Mouse (Mus musculus): ENCODE results near the gene Mapk6. TPM values are rescaled to one million over a fixed set of nuclear protein-coding genes. Genes with fewer than 3 reads are reported as not detected.

Mapk6 gene
- total and polyA plus RNA-seq, 2 experiments from 2014 or later: 109 to 164 TPM

DNA sequence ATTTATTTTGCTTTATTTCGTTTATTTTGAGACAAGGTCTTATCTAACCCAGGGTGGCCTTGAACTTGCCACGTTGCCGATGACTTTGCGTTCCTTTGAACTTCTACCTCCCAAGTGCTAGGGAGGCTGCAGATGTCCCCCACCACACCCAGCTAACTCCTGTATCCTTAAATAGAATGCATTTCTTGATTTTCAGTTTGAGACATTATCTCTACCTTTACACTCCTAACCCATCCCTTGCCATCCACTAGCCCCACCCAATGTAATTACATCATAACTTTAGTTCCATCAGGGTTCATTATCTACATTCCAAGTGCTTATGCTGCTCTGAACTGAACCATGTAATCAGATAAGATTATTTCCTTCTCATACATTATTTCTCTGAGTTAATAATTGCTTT is 54.0 kb downstream of the Mapk6 start:
- TF ChIP-seq CTCF (IDR thresholded peaks at IDR 0.05): no peak
- 86% methylated on average over 4 of the region's 4 CpGs for WGBS
- no peaks in the 10 kb centered on the region for H3K4me1 ChIP-seq (ENCODE audit: insufficient read depth, low read length)
- H3K4me3 ChIP-seq (ENCODE audit: low read depth, low read length): no peak overlapping the region
- no peaks in the 10 kb centered on the region for H3K27me3 ChIP-seq (ENCODE audit: insufficient read depth, low read length)
- H3K9ac ChIP-seq (replicated peaks; ENCODE audit: low read length, poor library complexity, severe bottlenecking): no peak overlapping the region
- no peak for DNase-seq (ENCODE audit: low spot score)
- no peaks in the 10 kb centered on the region for H3K36me3 ChIP-seq (ENCODE audit: insufficient read depth, low read length)
- H3K4me2 ChIP-seq (ENCODE audit: low read depth, low read length, poor library complexity, severe bottlenecking): no peak overlapping the region
- no peak for ATAC-seq (ENCODE audit: low FRiP score)
- no peaks in the 10 kb centered on the region for H3K9me3 ChIP-seq (ENCODE audit: low read length)
- no peak overlapping the region for H3K27ac ChIP-seq (ENCODE audit: low read depth, low read length)

DNA sequence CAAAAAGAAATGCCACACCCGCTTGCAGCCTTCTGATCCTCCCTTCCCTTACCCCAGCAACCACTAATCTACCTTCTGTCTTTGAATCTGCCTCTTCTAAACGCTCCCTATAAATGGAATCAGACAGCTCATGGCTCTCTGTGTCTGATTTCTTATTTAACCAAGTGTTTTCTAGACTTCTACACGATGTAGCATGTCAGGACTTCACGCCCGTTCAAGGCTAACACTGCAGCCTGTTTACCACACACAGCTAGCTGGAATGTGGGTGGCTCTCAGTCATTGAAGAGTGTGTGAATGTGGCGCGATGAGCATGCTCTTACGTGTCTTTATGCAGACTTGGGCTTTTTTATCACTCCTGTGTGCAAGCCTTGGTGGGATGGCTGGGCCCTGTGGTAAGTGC is 56.7 kb downstream of the Mapk6 start:
- ATAC-seq (ENCODE audit: low FRiP score) (no peak), DNase-seq (ENCODE audit: low spot score) (no peak)
- Histone ChIP-seq H3K4me3 (ENCODE audit: low read depth, low read length) (no peak overlapping the region), H3K27me3 (ENCODE audit: insufficient read depth, low read length) (no peaks in the 10 kb centered on the region), H3K4me1 (ENCODE audit: insufficient read depth, low read length) (no peaks in the 10 kb centered on the region), H3K9me3 (ENCODE audit: low read length) (no peaks in the 10 kb centered on the region), H3K4me2 (ENCODE audit: low read depth, low read length, poor library complexity, severe bottlenecking) (no peak overlapping the region), H3K36me3 (ENCODE audit: insufficient read depth, low read length) (no peaks in the 10 kb centered on the region), H3K9ac (replicated peaks; ENCODE audit: low read length, poor library complexity, severe bottlenecking) (no peak overlapping the region), H3K27ac (ENCODE audit: low read depth, low read length) (no peak overlapping the region)
- no peak for TF ChIP-seq CTCF (IDR thresholded peaks at IDR 0.05)
- WGBS: 73% methylated on average over 8 of the region's 8 CpGs

DNA sequence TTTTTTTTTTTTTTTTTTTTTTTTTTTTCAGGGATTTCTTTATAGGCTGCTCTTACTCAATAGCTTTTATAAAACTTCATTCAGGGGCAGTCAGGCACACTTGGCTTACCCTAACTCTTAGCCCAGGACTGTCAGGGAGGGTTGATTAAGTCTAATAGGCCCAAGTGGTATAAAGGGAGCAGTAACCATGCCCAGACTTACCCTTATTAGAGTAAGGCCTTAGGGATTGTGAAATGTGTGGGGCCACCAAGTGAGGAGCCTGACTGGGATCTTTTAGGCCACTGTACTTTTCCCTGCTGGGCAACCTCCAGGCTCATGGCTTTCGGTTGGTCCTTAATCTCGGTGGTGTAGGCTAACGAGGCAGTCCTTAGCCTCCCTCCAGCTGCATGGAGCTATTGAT is 61.2 kb downstream of the Mapk6 start:
- Histone ChIP-seq H3K36me3 (ENCODE audit: insufficient read depth, low read length) (peaks cover 20% of the 10 kb centered on the region), H3K27ac (ENCODE audit: low read depth, low read length) (no peak overlapping the region), H3K4me1 (ENCODE audit: insufficient read depth, low read length) (no peaks in the 10 kb centered on the region), H3K4me3 (ENCODE audit: low read depth, low read length) (no peak overlapping the region), H3K27me3 (ENCODE audit: insufficient read depth, low read length) (no peaks in the 10 kb centered on the region), H3K4me2 (ENCODE audit: low read depth, low read length, poor library complexity, severe bottlenecking) (no peak overlapping the region), H3K9me3 (ENCODE audit: low read length) (no peaks in the 10 kb centered on the region), H3K9ac (replicated peaks; ENCODE audit: low read length, poor library complexity, severe bottlenecking) (no peak overlapping the region)
- TF ChIP-seq CTCF (IDR thresholded peaks at IDR 0.05): no peak
- 54% methylated on average over 3 of the region's 3 CpGs for WGBS
- DNase-seq (ENCODE audit: low spot score): no peak
- no peak for ATAC-seq (ENCODE audit: low FRiP score)

DNA sequence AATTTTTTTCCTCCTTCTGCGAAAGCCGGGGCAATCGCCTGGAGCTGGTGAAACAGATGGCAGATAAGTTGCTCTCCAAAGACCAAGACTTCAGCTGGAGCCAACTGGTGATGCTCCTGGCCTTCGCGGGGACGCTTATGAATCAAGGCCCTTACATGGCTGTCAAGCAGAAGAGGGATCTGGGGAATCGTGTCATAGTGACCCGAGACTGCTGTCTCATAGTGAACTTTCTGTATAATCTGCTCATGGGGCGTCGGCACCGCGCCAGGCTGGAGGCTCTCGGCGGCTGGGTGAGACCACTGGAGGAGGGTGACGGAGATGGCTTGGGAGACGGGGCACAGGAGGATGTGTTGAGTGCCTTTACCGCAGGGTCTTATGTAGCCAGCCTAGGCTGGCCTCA is 61.7 kb downstream of the Mapk6 start:
- H3K9ac ChIP-seq (replicated peaks; ENCODE audit: low read length, poor library complexity, severe bottlenecking): no peak overlapping the region
- no peak for DNase-seq (ENCODE audit: low spot score)
- H3K27me3 ChIP-seq (ENCODE audit: insufficient read depth, low read length): no peaks in the 10 kb centered on the region
- H3K4me1 ChIP-seq (ENCODE audit: insufficient read depth, low read length): no peaks in the 10 kb centered on the region
- no peak overlapping the region for H3K4me3 ChIP-seq (ENCODE audit: low read depth, low read length)
- WGBS: 93% methylated on average over 17 of the region's 17 CpGs
- H3K9me3 ChIP-seq (ENCODE audit: low read length): no peaks in the 10 kb centered on the region
- peaks cover 25% of the 10 kb centered on the region for H3K36me3 ChIP-seq (ENCODE audit: insufficient read depth, low read length)
- TF ChIP-seq CTCF (IDR thresholded peaks at IDR 0.05): no peak
- no peak for ATAC-seq (ENCODE audit: low FRiP score)
- H3K4me2 ChIP-seq (ENCODE audit: low read depth, low read length, poor library complexity, severe bottlenecking): no peak overlapping the region
- no peak overlapping the region for H3K27ac ChIP-seq (ENCODE audit: low read depth, low read length)

DNA sequence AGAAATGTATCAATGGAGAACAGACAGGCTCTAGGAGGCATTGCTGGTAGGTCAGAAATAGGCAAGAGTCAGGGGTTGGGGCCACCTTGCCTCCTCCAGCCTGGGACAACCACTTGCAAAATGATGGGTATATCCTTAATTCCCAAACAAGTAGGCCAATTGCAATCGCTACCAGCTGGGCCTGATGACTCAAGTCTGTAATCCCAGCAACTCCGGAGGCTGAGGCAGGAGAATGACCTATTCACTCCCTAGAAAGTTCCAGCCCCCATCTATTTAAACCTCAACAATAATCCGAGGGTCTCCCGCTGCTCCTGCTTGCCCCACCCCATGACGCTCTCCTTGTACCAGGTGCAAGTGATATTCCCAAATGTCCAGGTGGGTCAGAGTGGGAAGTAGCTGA is 62.3 kb downstream of the Mapk6 start, which contains the start of gene Bcl2l10:
Bcl2l10 (plus strand) TSS at position 301 of the 400 bp plus-strand sequence.
- H3K4me2 ChIP-seq (ENCODE audit: low read depth, low read length, poor library complexity, severe bottlenecking): no peak within 1 kb of the TSS
- no peak within 1 kb of the TSS for H3K27ac ChIP-seq (ENCODE audit: low read depth, low read length)
- peaks cover 30% of the 10 kb centered on the region for H3K36me3 ChIP-seq (ENCODE audit: insufficient read depth, low read length)
- no peaks in the 10 kb centered on the region for H3K4me1 ChIP-seq (ENCODE audit: insufficient read depth, low read length)
- WGBS: 90% methylated on average over 5 of the region's 5 CpGs
- no peaks in the 10 kb centered on the region for H3K9me3 ChIP-seq (ENCODE audit: low read length)
- no peak for DNase-seq (ENCODE audit: low spot score)
- no peak within 1 kb of the TSS for H3K4me3 ChIP-seq (ENCODE audit: low read depth, low read length)
- no peak for TF ChIP-seq CTCF (IDR thresholded peaks at IDR 0.05)
- no peak within 1 kb of the TSS for H3K9ac ChIP-seq (replicated peaks; ENCODE audit: low read length, poor library complexity, severe bottlenecking)
- H3K27me3 ChIP-seq (ENCODE audit: insufficient read depth, low read length): no peaks in the 10 kb centered on the region
- no peak for ATAC-seq (ENCODE audit: low FRiP score)

DNA sequence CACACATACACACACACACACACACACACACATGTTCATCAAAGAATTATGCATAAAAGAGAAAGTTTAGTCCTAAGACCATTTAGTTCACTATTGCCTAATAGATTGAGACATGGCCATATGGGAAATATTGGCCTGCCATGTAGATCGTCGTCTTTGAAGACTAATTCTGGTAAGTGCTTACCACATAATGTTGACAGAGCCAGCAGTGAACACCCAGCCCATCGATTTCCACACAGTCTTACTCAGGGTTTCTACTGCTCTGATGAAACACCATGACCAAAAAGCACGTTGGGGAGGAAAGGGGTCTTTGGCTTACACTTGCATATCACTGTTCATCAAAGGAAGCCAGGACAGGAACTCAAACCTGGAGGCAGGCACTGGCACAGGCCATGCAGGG is 67.4 kb downstream of the Mapk6 start:
- H3K4me3 ChIP-seq (ENCODE audit: low read depth, low read length): no peak overlapping the region
- no peak overlapping the region for H3K4me2 ChIP-seq (ENCODE audit: low read depth, low read length, poor library complexity, severe bottlenecking)
- DNase-seq (ENCODE audit: low spot score) (no peak), ATAC-seq (ENCODE audit: low FRiP score) (no peak)
- H3K27me3 ChIP-seq (ENCODE audit: insufficient read depth, low read length): no peaks in the 10 kb centered on the region
- H3K27ac ChIP-seq (ENCODE audit: low read depth, low read length): no peak overlapping the region
- no peaks in the 10 kb centered on the region for H3K9me3 ChIP-seq (ENCODE audit: low read length)
- no peaks in the 10 kb centered on the region for H3K4me1 ChIP-seq (ENCODE audit: insufficient read depth, low read length)
- no peak for TF ChIP-seq CTCF (IDR thresholded peaks at IDR 0.05)
- 90% methylated on average over 4 of the region's 4 CpGs for WGBS
- H3K9ac ChIP-seq (replicated peaks; ENCODE audit: low read length, poor library complexity, severe bottlenecking): no peak overlapping the region
- H3K36me3 ChIP-seq (ENCODE audit: insufficient read depth, low read length): peaks cover 61% of the 10 kb centered on the region
